Mouse (Mus musculus) thymus, postnatal 14 days (tissue): ENCODE measurements around the gene Cyb5b.

Source experiments
- DNase-seq: peaks from one replicate; pipeline ENCODE4 v3.0.0; 2021

Cyb5b gene

GRCm38 (mm10) chr8:107132581-107133491 lies 17.6 kb upstream of the Cyb5b start:
- DNase-seq: no peak

- no peak for DNase-seq
These were observed 16.6 kb upstream of the Cyb5b start for GRCm38 (mm10) chr8:107133881-107134280.

- DNase-seq: no peak
These were observed 14.3 kb upstream of the Cyb5b start for GRCm38 (mm10) chr8:107136003-107136612.

- DNase-seq: no peak
These were observed 12.8 kb upstream of the Cyb5b start for GRCm38 (mm10) chr8:107137591-107137990.

- DNase-seq: no peak
These were observed 12.1 kb upstream of the Cyb5b start for GRCm38 (mm10) chr8:107138338-107138737.

GRCm38 (mm10) chr8:107139704-107140470 lies 10.6 kb upstream of the Cyb5b start:
- DNase-seq: peak; percentile 62

- no peak for DNase-seq
These were observed 7.9 kb upstream of the Cyb5b start for GRCm38 (mm10) chr8:107142539-107142938.

- no peak for DNase-seq
These were observed 6.9 kb upstream of the Cyb5b start for GRCm38 (mm10) chr8:107143501-107143900.

- DNase-seq: no peak
These were observed 4.3 kb upstream of the Cyb5b start for GRCm38 (mm10) chr8:107146186-107146585.

- DNase-seq: no peak
These were observed 1.6 kb upstream of the Cyb5b start for GRCm38 (mm10) chr8:107148802-107149201.

GRCm38 (mm10) chr8:107150057-107150403 lies 410 bp upstream of the Cyb5b start:
- DNase-seq: no peak

- no peak for DNase-seq
These were observed 926 bp downstream of the Cyb5b start for GRCm38 (mm10) chr8:107151212-107151920.

GRCm38 (mm10) chr8:107153326-107154210 lies 3.1 kb downstream of the Cyb5b start:
- no peak for DNase-seq

- DNase-seq: no peak
These were observed 6.4 kb downstream of the Cyb5b start for GRCm38 (mm10) chr8:107156816-107157215.

GRCm38 (mm10) chr8:107157836-107158235 lies 7.4 kb downstream of the Cyb5b start:
- DNase-seq: no peak

- DNase-seq: no peak
These were observed 8.4 kb downstream of the Cyb5b start for GRCm38 (mm10) chr8:107158890-107159289.

- peak; percentile 64 for DNase-seq
These were observed 13.9 kb downstream of the Cyb5b start for GRCm38 (mm10) chr8:107164251-107164773.

- peak; percentile 63 for DNase-seq
These were observed 15.3 kb downstream of the Cyb5b start for GRCm38 (mm10) chr8:107165745-107166144.

- no peak for DNase-seq
These were observed 17.4 kb downstream of the Cyb5b start for GRCm38 (mm10) chr8:107167848-107168247.

- no peak for DNase-seq
These were observed 21.7 kb downstream of the Cyb5b start for GRCm38 (mm10) chr8:107172152-107172551.

GRCm38 (mm10) chr8:107172969-107173645 lies 22.7 kb downstream of the Cyb5b start:
- DNase-seq: no peak
